Mouse (Mus musculus) thymus, postnatal 36 days (tissue): Measurements from ENCODE around the gene Sqstm1.
"Not testable (repeated sequence)": the region's sequence is repeated elsewhere in the genome, so short reads cannot be mapped to it uniquely, and the experiment has no call there.

Source experiments
- DNase-seq, 2 experiments: peaks; one replicate each; pipeline ENCODE4 v3.0.0; 2022; ENCODE audit warnings: mixed read lengths in 2 of 2

The Sqstm1 gene

GRCm38 (mm10) chr11:50207344-50207743 is 3.3 kb downstream of the Sqstm1 start:
- no peak for DNase-seq

DNA sequence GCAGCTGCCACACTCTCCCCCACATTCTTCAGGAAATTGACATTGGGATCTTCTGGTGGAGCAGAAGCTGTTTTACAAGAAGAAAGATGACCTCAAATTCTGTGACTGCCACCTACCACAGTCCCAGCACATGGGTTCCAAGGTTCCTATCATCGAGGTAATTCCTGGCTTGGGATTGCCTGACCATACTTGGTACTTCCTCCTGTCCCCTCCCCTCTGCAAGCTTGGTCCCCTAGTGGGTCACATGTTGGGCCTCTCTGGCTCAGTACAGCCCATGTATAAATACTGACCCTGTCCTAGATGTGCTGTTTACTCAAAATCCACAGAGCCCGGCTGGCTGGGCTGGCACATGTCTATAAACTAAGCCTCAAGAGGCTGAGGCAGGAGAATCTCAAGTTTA is 4.6 kb downstream of the Sqstm1 start:
- no peak for DNase-seq

DNA sequence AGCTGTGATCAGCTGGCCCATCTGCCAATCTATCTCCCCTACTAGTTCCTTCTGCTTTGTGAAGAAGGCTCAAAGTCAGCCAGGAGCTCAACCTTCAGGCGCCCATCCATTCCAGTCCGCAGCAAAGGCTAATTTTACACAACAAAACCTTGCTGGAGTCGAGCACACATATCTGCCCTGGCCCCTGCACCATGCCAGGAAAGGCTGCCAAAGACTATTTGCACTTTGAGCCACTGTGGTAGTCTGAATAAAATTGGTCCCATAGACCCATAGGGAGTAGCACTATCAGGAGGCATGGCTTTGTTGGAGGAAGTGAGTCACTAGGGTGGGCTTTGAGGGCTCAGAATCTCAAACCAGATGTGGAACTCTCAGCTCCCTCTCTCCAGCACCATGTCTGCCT is 5.2 kb downstream of the Sqstm1 start:
- DNase-seq, result no peak

DNA sequence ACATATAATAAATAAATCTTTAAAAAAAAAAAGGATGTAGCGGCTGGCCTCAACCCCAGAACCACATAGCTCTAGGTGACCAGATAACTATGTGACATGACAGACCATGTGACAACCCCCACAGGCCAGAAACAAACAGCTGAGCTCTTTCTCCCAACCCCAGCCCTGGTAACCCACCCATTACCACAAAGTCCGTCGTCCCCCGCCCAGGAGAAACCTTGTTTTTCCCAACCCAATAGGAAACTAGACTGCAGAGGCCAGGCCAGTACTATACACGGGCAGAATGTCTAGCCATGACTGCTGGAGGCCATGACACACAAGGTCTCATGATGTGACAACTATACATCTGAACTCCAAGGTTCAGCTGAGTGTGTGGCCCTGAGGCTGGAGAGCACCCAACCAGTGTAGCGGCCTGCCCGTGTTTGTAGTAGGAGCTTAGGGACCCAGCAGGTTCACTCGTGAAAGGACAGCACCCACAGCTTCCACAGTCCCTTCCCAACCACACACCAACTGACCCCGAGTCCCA is 7.3 kb downstream of the Sqstm1 start:
- DNase-seq, result no peak

GRCm38 (mm10) chr11:50201590-50201989 is 9.0 kb downstream of the Sqstm1 start:
- no peak for DNase-seq

DNA sequence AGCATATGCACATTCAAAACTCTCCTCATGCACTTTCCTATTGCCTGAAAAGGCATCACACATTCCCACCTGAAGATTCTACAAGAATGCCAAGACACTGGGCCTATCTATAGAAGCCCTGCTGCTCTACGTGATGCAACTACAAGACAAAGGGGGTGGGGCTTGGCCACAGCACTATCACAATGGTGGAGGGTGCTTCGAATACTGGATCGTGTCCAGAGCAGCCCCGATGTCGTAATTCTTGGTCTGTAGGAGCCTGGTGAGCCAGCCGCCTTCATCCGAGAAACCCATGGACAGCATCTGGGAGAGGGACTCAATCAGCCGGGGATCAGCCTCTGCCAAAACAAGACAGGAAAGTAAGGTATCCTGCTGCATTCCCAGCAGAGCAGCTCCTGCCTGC is 10.0 kb downstream of the Sqstm1 start:
- DNase-seq, result no peak

- no peak for DNase-seq
Measured at GRCm38 (mm10) chr11:50198916-50199315, 11.7 kb downstream of the Sqstm1 start.

GRCm38 (mm10) chr11:50198219-50198846 is 12.3 kb downstream of the Sqstm1 start:
- no peak for DNase-seq

GRCm38 (mm10) chr11:50197500-50197899 is 13.1 kb downstream of the Sqstm1 start:
- DNase-seq, result no peak

GRCm38 (mm10) chr11:50194793-50195192 is 15.8 kb downstream of the Sqstm1 start:
- DNase-seq, result no peak

DNA sequence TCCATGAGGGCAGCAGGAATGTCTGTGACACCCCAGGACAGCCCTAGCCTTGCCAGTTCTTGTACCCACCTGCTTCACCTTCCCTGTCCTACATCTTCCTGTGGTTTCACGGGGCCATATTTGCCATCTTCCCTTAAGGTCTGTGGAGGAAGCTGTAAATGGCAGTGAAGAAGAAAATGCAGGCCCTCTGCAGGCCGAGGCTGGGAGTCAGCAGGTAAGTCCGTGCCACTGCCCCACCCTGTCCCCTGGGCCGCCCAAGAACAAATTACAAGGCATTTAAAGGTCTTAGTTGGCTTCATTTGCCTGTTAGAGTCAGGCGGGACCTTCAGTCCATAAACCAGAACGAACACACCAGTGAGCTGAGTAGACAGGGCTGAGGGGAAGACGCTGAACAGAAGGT is 16.6 kb downstream of the Sqstm1 start:
- no peak for DNase-seq

DNA sequence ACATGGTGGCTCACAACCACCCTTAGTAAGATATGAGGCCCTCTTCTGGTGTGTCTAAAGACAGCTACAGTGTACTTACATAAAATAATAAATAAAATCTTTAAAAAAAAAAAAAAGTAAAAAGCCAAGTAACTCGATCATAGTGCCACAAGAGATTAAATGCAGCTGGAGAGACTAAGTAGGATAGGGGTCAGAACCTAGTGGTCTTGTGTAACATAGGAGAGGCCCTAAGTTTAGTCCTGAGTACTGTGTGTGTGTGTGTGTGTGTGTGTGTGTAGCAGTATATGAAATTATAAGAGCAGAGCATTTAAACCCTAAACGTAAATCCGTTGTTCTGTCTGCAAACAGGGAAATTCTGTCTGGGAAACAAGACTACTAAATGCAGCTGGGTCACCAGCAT is 18.3 kb downstream of the Sqstm1 start:
- no peak for DNase-seq

- DNase-seq, result no peak
Measured at GRCm38 (mm10) chr11:50190362-50190761, 20.3 kb downstream of the Sqstm1 start.

DNA sequence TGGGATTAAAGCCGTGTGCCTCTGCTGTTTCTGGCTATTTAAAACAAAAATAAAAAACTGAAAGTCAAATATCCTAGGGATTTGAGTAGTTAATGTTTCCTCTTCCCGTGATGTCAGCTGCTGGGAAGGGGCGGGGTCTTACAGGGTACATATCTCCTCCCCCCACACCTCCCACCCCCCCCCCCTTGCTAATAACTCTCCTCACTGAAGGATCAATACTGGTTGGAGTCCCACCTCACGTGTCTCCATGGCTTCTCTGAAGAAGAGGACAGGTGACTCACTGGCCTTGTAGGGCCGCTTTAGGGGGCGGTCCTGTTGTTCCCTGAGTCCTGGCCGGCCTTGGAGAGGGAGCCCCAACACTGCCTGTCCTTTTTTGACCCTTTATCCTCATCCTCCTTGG is 21.9 kb downstream of the Sqstm1 start:
- no peak for DNase-seq

DNA sequence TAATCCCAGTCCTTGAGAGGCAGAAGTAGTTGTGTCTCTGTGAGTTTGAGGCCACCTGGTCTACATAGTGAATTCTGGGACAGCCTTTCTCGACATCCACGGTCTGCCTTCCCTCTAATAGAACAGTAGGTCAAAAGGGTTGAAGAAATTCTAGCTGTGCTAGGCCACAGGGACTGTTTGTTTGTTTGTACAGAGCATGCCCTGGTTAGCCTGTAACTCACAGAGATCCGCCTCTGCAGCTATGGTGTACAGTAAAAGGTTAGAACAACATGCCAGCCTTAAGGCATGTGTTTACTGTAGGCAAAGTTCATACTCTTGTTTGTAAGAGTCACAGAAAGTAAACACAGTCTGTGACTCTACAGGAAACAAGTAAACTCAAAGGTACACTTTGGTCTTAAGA is 25.8 kb downstream of the Sqstm1 start:
- no peak for DNase-seq

DNA sequence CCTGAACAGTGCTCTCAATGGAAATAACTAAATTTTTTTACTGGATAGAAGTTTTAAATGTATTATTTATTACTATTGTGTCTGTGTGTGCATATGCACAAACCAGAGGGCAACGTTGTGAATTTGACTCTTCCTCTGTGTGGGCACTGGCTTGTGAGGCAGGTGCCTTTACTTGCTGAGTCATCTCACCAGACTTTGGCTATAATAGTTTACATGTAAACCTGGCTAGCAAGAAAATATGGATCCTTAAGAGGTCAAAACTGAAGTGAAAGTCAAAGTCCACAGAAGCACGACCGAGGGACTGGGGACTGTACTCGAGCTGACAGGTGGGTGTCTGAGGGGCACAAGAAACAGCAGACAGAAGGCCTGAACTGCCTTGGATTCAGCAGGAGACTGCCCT is 27.9 kb downstream of the Sqstm1 start:
- DNase-seq, result no peak

DNA sequence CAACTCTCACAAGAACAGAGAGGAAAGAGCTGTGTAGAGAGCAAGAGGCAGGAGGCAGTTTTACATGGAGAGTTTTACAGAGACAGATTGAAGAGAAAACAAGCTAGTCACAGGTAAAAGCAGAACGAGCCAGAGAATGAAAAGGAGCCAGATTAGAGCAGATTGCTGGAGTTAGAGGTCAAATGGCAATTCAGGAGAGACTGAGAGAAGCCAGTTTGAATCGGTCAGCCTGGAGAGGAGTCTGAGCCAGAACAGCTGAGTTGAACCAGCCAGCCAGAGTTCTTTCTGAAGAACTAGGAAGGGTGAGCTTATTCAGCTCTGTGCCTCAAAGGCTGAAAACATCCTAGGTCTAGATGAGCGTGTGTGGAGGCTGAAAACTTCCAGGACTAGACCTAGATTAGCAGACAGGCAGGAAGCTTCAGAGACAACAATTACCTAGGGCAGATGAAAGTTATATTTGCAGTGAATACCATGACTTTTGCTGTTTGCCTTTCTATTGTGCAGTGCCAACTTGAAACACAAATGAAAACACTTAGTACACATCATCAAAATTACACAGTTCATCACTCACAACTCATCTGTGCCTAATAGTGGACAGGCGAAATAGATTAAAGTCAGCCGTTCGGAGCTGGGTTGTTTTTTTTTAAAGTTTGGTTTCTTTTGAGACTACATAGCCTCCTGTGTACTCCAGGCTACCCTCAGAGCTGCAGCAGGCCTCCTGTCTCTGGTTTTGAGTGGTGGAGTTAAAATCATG is 30.0 kb downstream of the Sqstm1 start:
- DNase-seq, result no peak

DNA sequence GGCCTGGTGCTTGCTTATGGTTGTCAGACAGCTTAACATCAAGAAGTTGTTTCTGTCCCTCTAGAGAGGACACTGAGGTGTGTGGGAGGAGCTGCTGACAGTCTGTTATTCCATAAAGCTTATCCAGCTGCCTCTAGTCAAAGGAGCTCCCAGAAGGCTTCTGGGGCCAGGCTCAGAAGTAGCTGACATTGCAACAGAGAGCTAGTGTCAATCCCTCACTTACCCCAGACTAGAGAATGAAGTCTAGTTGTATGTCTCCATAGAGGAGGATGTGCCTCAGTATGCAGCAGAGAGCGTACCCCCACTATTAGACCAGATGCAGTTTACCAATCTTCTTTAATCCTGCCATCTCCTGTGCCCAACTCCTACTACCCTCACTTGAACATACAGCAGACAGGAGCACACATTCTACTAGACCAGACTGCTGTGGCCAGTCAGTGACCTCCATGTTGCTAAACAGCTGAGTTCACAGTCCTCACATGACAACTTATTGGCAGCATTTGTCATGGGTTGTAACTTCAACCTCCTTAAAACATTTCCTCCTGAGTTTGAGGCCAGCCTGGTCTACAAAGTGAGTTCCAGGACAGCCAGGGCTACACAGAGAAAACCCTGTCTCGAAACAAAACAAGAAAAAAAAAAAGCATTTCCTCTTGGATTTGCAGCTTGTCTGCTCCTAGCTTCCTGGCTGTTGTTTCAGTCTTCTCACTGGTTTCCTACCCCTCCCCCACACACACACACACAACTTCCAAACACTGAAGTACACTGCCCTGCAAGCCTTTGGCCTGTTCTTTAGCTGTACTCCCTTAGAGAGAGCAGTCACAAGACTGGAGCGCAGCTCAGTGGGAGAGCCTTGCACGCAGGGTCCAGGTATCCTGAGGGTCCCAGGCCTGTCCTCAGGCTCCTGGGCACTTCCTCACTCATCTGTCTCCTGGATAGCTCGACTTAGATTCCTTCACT is 31.8 kb downstream of the Sqstm1 start:
- no peak for DNase-seq

GRCm38 (mm10) chr11:50177111-50177510 is 33.5 kb downstream of the Sqstm1 start:
- no peak for DNase-seq

GRCm38 (mm10) chr11:50176351-50176750 is 34.3 kb downstream of the Sqstm1 start:
- DNase-seq, result no peak

- peak; percentile 97 for DNase-seq
Measured at GRCm38 (mm10) chr11:50174730-50175187, 35.9 kb downstream of the Sqstm1 start.

- DNase-seq, result not testable (repeated sequence)
Measured at GRCm38 (mm10) chr11:50174111-50174729, 36.4 kb downstream of the Sqstm1 start, which contains the start of gene Mrnip. Gene Mrnip (plus strand): TSS chr11:50174444.

DNA sequence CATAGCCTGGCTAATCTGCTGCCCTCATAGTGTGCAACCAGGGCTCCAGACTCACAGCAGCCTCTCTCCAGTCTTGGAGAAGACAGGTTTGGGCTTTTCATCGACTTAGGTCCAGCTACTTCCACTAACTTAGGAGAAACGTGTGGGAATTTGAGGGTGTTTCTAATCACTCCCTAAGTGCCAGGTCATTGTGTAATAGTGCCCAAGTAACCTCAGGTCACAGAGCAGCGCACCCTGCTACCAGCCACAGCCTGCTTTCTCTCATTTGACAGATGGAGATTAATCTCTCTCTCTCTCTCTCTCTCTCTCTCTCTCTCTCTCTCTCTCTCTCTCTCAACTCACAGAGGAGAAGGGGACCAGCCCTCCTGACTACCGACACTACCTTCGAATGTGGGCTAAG is 42.3 kb downstream of the Sqstm1 start:
- DNase-seq, result no peak
